Mouse (Mus musculus): ENCODE data around the gene Sox10.
A peak's percentile ranks its signal among the peaks of the same experiment; 100 is the strongest.

Sox10 gene

GRCm38 (mm10) chr15:79155572-79155971, 9.5 kb downstream of the Sox10 start:
- DNase-seq (ENCODE audit: low spot score): no peak

- no peak for DNase-seq (ENCODE audit: low spot score)
Measured at GRCm38 (mm10) chr15:79152709-79153108, 12.3 kb downstream of the Sox10 start.

- no peak for DNase-seq (ENCODE audit: low spot score)
Measured at GRCm38 (mm10) chr15:79151881-79152280, 13.2 kb downstream of the Sox10 start.

GRCm38 (mm10) chr15:79148533-79148932, 16.5 kb downstream of the Sox10 start:
- peak; percentile 63 for DNase-seq (ENCODE audit: low spot score)

- DNase-seq (ENCODE audit: low spot score): no peak
Measured at GRCm38 (mm10) chr15:79145522-79145921, 19.5 kb downstream of the Sox10 start.

- DNase-seq (ENCODE audit: low spot score): no peak
Measured at GRCm38 (mm10) chr15:79144021-79144420, 21.0 kb downstream of the Sox10 start.

GRCm38 (mm10) chr15:79143316-79143715, 21.7 kb downstream of the Sox10 start:
- no peak for DNase-seq (ENCODE audit: low spot score)

GRCm38 (mm10) chr15:79141566-79141917, 23.5 kb downstream of the Sox10 start:
- no peak for DNase-seq (ENCODE audit: low spot score)

- peak; percentile 93 for DNase-seq (ENCODE audit: low spot score)
Measured at GRCm38 (mm10) chr15:79140866-79141565, 24.0 kb downstream of the Sox10 start, which contains the start of the genes Polr2f and 1700088E04Rik. Polr2f (plus strand) TSS chr15:79141009. 1700088E04Rik (minus strand) TSS chr15:79141253.

- DNase-seq (ENCODE audit: low spot score): no peak
Measured at GRCm38 (mm10) chr15:79139640-79140039, 25.4 kb downstream of the Sox10 start.

- DNase-seq (ENCODE audit: low spot score): no peak
Measured at GRCm38 (mm10) chr15:79135783-79136575, 29.1 kb downstream of the Sox10 start.

- DNase-seq (ENCODE audit: low spot score): no peak
Measured at GRCm38 (mm10) chr15:79135332-79135731, 29.7 kb downstream of the Sox10 start.

- DNase-seq (ENCODE audit: low spot score): no peak
Measured at GRCm38 (mm10) chr15:79134496-79135270, 30.4 kb downstream of the Sox10 start.

GRCm38 (mm10) chr15:79133191-79133661, 31.8 kb downstream of the Sox10 start:
- no peak for DNase-seq (ENCODE audit: low spot score)

GRCm38 (mm10) chr15:79131442-79131841, 33.6 kb downstream of the Sox10 start:
- DNase-seq (ENCODE audit: low spot score): peak; percentile 86

- no peak for DNase-seq (ENCODE audit: low spot score)
Measured at GRCm38 (mm10) chr15:79130782-79131181, 34.3 kb downstream of the Sox10 start.

GRCm38 (mm10) chr15:79129311-79129710, 35.7 kb downstream of the Sox10 start:
- no peak for DNase-seq (ENCODE audit: low spot score)

GRCm38 (mm10) chr15:79128208-79128607, 36.8 kb downstream of the Sox10 start:
- DNase-seq (ENCODE audit: low spot score): no peak

- DNase-seq (ENCODE audit: low spot score): no peak
Measured at GRCm38 (mm10) chr15:79127101-79127500, 37.9 kb downstream of the Sox10 start.

- DNase-seq (ENCODE audit: low spot score): peak; percentile 55
Measured at GRCm38 (mm10) chr15:79126217-79126932, 38.7 kb downstream of the Sox10 start.

- DNase-seq (ENCODE audit: low spot score): no peak
Measured at GRCm38 (mm10) chr15:79124331-79124875, 40.6 kb downstream of the Sox10 start.

Measured in testis, postnatal 14 days (tissue).